Mouse (Mus musculus) bone marrow, adult 2 months (tissue): Measurements from ENCODE around the gene Gmds.

Experiments
- CTCF ChIP-seq: fragments of 200-500 bp; IDR thresholded peaks from 2 replicates; pipeline ENCODE4 v1.5.1; 2011; ENCODE audit warnings: low read length, control low read depth; ENCODE audit not compliant: control insufficient read depth, insufficient read depth
- POLR2A ChIP-seq: fragments of 200-500 bp; IDR thresholded peaks from 2 replicates; pipeline ENCODE4 v1.6.1; 2011; ENCODE audit warnings: low read depth, mild to moderate bottlenecking, control low read depth, low read length, borderline replicate concordance; ENCODE audit not compliant: control insufficient read depth

DNA sequence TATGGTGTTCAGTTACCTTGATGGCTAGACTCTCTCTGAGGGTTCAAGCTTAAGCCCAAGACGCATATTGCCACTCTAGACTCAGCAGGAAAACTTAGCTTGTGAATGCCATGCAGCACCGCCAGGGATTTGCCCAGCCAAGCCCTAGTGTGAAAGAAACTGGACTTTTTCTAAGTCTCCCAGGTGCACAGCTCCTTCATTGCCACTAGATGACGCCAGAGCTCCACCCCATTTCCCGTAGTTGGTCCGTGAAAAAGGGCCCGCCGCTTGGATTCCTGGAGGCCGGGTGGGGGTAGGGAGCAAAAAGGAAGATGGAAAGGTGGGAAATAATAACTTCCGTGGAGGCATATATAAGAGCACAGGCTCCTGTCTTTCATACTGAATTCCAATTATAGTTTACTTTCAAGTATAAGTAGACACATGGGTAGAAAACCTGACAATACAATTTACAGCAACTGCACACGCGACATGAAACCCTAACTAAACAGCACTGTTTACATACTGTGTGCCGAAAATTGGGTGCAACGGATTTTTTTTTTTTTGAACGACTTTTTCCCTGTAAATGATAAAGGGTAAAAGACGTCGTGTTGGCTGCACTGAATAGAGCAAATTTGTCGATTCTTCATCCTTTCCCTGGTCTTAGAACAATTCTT lies 545.9 kb downstream of the Gmds start:
- TF ChIP-seq POLR2A (no peak), CTCF (peak; percentile 72)
